Mouse (Mus musculus) thymus, postnatal 0 days (tissue): ENCODE measurements at regions not wholly inside any gene's neighbourhood (a gene's known extent, or its start where the extent isn't known, plus 50 kb on each side); places are given as distances from the start of the nearest gene placed in this dataset.

Experiments
- DNase-seq: peaks from one replicate; pipeline ENCODE4 v3.0.0-alpha.2; 2015; ENCODE audit warnings: low spot score

DNA sequence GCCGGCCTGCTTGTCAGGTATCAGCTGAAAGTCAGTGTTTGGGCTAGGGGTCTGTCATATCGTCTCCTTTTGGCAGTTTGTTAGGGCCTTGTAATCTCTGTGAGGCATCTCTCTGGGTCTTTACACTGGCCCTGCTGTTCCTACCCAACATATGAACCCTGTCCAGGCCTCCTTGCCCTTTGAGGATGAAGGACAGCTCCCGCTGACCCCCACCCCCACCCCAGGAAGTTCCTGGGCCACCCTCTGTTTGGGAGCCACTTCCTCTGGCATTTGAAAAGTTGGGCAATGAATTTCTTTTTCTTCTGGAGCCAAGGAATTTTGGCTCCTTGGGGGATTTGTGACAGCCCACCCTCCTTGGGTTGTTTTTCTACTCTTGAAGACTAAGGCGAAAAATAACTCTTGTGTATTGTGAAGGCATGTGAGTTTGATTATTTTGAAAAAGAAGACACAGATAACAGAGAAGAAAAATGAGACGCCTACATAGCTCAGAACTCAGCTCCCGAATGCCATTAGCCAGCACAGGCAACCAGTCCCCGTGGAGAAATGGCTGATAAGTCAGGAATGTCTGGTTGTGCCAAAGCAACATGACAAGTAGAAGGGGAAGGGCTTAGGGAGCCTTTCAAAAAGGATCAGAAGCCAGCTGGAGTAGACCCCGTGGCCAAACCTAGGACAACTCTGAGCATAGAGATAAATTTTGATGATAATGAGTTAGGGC, 249.5 kb downstream of the Gm49356 start:
- DNase-seq: no peak

GRCm38 (mm10) chr15:59141621-59142020, 252.5 kb downstream of the Gm49356 start:
- no peak for DNase-seq

DNA sequence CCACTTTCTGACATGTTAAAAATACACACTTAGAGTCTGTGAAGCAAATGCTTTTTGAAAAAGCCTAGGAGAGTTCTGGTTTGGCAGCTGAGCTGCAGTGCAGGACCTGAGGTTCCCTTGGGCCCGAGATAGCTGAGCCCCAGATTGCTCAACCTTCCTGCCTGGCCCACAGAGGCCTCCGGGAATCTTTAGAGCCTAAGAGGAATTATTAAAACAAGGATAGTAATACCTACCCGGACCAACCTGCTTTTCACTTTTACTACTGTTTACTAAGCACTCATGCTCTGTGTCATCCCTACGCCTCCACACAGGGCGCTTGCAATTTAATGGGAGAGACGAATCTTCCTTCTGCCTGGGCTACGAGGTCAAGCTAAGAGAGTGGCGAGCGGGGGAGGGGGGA, 253.4 kb downstream of the Gm49356 start:
- DNase-seq: no peak

DNA sequence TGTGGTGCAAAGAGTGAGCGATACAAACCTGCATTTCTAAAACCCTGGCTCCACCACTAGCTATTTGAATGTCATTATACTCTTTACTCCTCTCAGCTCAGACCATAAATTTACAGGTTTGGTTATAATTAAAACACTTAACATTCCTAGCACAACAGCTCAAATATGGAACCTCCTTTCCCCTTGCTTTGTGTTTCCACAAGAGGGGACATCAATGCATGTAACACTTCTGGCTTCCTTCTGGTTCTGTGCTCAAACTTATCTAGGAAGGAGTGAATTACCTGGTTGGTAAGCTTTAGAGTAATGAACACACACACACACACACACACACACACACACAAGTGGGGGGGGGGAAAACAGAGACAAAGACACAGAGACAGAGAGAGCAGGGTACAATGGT, 254.8 kb downstream of the Gm49356 start:
- no peak for DNase-seq

GRCm38 (mm10) chr15:59145679-59146078, 256.6 kb downstream of the Gm49356 start:
- DNase-seq: peak; percentile 57

GRCm38 (mm10) chr15:59146111-59146510, 257.0 kb downstream of the Gm49356 start:
- DNase-seq: peak; percentile 9

GRCm38 (mm10) chr15:59146586-59147085, 257.5 kb downstream of the Gm49356 start:
- no peak for DNase-seq

- no peak for DNase-seq
These were observed 259.4 kb downstream of the Gm49356 start for GRCm38 (mm10) chr15:59148531-59148930.

DNA sequence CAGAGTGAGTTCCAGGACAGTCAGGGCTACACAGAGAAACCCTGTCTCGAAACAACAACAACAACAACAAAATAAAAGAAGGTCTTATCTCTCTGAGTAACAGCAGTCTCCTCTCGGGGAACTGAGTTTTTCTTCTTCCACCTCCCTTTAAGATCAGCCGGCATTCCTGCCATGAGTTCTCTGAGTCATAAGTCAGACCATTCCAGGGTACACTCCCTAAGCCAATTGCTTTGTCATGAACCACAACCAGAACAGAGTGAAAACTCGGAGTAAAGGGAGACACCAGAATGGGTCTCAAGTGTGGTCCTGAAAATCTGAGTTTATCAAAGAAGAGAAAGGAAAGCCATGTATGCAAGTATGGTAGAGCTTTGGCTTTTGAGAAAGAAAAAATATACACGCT, 262.4 kb downstream of the Gm49356 start:
- no peak for DNase-seq

DNA sequence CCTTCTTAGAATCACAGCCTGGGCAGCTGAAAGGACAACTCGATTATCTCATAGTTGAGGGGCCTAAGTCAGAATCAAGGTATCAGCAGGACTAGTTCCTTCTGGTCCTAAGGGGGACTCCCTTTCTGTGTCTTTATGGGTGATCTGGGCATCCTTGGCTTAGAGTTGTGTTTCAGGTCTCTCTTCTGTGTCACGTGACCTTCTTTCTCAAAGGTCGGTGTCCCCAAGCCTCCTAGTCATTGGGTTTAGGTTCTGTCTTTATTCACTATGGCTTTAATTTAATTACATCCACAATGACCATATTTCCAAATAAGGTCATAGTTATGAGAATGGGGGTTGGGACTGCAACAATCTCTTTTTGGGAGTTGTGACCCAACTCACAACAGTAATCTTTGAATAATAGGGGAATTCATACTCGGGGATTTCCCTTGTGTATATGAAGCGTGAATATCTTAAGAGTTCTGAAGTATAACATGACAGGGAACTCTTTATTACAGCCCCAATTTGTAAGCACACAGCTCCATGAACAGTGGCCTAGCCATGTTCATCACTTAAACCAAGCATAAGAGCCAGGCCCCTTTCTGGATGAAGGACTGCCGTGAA, 263.8 kb downstream of the Gm49356 start:
- DNase-seq: no peak

GRCm38 (mm10) chr15:59153416-59154250, 264.5 kb downstream of the Gm49356 start:
- no peak for DNase-seq

GRCm38 (mm10) chr15:59154407-59155288, 265.6 kb downstream of the Gm49356 start:
- no peak for DNase-seq

GRCm38 (mm10) chr15:59155289-59155623, 266.2 kb downstream of the Gm49356 start:
- no peak for DNase-seq

- DNase-seq: no peak
These were observed 267.2 kb downstream of the Gm49356 start for GRCm38 (mm10) chr15:59156328-59156727.

GRCm38 (mm10) chr15:59158760-59159159, 269.7 kb downstream of the Gm49356 start:
- no peak for DNase-seq

GRCm38 (mm10) chr15:59160931-59161920, 272.1 kb downstream of the Gm49356 start:
- DNase-seq: no peak

DNA sequence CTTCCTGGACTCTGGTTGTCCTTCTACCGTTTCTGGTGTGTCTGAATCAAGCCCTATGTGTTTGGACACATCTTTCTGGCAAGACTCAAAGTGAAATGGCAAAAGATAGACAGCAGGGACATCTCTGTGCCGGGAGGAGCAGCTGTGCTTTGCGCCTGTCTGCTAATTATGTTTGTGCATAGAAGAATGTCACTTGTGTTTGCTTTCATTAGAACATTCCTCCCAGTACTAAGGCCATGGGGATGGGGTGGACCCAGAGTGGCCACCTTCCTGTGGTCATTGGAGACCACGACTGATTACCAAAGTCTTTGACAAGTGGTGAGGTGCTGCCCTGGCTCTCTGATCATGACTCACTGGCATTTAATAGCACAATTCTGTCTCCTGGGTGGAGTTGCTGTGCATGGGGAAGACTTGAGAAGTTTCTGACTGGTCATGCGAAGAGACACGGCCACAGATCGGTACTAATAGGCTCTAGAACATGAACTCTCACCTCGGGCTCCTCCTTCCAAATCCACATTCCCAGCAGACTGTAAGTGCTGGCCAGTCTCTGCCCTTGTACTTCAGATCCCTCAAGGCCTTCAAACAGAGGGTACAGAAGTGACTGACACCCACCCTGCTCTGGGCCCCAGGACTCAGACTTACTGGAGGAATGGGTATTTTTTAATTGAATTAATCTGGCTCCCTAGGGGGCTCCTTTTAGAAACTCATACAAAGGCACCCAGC, 279.0 kb downstream of the Gm49356 start:
- no peak for DNase-seq

DNA sequence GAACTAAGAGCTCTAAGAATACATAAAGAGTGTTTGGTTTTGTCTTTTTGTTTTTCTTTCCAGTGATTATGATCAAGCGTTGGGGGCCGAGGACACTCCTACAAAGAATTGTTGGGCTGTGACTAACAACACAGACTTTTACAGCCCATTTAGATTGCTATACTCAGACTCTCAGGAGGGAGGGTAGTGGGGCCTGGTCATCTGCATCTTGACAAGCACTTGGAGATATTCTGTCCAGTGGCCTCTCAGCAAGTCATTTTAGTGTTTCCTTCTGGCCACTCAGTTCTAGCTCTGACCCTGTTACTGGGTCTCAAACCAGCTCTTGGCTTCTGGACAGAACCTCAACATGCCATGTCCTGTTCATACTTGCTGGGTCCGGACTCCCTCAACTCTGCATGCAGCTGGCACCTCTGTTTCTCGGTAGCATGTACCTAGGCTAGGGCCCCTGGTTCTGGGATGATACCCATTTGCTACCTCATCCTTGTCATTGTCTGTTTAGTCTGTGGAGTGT, 279.6 kb downstream of the Gm49356 start:
- no peak for DNase-seq

- no peak for DNase-seq
These were observed 280.2 kb downstream of the Gm49356 start for GRCm38 (mm10) chr15:59169237-59169797.
